Comparison of ENCODE assay signal across 17 mouse cellular contexts in the genomic region with DNA sequence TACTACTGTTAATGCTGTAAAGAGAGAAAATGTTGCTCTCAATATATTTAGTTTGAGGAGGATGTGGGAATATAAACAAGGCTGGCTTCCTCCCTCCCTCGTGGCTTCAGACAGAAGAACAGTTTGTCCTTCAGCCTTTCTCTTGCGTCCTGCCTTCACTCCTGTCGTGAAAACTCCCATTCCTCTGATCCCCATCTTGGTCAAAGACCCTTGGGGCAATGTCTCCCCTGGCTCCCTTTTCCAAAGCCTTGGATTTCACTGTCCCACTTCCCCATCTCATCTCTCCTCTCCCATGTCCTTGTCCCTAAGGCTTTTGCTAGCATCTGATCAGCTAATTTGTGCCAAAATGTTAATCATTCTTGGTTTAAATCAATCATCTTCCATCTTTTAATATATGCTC.
DNase-seq lines count a peak whose midpoint lies in the region; ATAC-seq and TF ChIP-seq lines count a peak whose summit lies in the region.
"Had no signal": no experiment of that assay in that cellular context is flagged by ENCODE, and none has a peak within 500 bp of the region (broad histone marks: within the 10 kb centered on the region; RNA-seq: fewer than 3 reads in every experiment).

No protein-coding gene starts in this region.

- H3K9ac ChIP-seq in lung, postnatal 0 days (replicated peaks; ENCODE audit: low read depth): no peak overlapping the region
- H3K9ac ChIP-seq: embryonic facial prominence, embryonic 13.5 days; embryonic facial prominence, embryonic 15.5 days; forebrain, embryonic 12.5 days had no signal

- DNase-seq in heart, adult 11 months: peak; percentile 52
- no peak for DNase-seq in heart, adult 8-10 months (ENCODE audit: low spot score)
- DNase-seq in lung, postnatal 0 days (ENCODE audit: low spot score): peak; percentile 11
- DNase-seq in lung, postnatal 36 days: no peak
- DNase-seq: cerebellum, adult 11-12 months; cerebellum, adult 2 months; cerebellum, adult 9-11 months; cerebellum, postnatal 14 days; cerebellum, postnatal 36 days; embryo, embryonic 11 days had no signal

- WGBS in lung, postnatal 0 days: 36% methylated on average over 3 of the region's 3 CpGs

- H3K9me3 ChIP-seq in lung, postnatal 0 days (ENCODE audit: low read length): no peaks in the 10 kb centered on the region
- H3K9me3 ChIP-seq: embryonic facial prominence, embryonic 13.5 days; embryonic facial prominence, embryonic 15.5 days; forebrain, embryonic 10.5 days; forebrain, embryonic 12.5 days had no signal

- TF ChIP-seq CTCF in lung, postnatal 0 days (IDR thresholded peaks at IDR 0.05): no peak

- H3K4me2 ChIP-seq in lung, postnatal 0 days (replicated peaks; ENCODE audit: low read depth, low read length): no peak overlapping the region
- H3K4me2 ChIP-seq: embryonic facial prominence, embryonic 13.5 days; embryonic facial prominence, embryonic 15.5 days; forebrain, embryonic 12.5 days had no signal

- H3K27me3 ChIP-seq in lung, postnatal 0 days (replicated peaks; ENCODE audit: insufficient read depth, low read length): no peaks in the 10 kb centered on the region
- H3K27me3 ChIP-seq: embryonic facial prominence, embryonic 15.5 days; forebrain, embryonic 12.5 days had no signal

- ATAC-seq in lung, postnatal 0 days: no peak
- ATAC-seq: forebrain, embryonic 14.5 days; forebrain, embryonic 16.5 days had no signal

- H3K36me3 ChIP-seq in lung, postnatal 0 days (ENCODE audit: insufficient read depth, low read length): no peaks in the 10 kb centered on the region
- H3K36me3 ChIP-seq: embryonic facial prominence, embryonic 13.5 days; embryonic facial prominence, embryonic 15.5 days; forebrain, embryonic 10.5 days; forebrain, embryonic 12.5 days had no signal

- H3K4me3 ChIP-seq in lung, postnatal 0 days (ENCODE audit: low read depth, low read length): no peak overlapping the region
- H3K4me3 ChIP-seq: embryonic facial prominence, embryonic 13.5 days; embryonic facial prominence, embryonic 15.5 days; erythroblast, embryonic 14.5 days; forebrain, embryonic 10.5 days; forebrain, embryonic 12.5 days had no signal

- no peak for TF ChIP-seq EP300 in lung, postnatal 0 days (IDR thresholded peaks at IDR 0.05)

- H3K4me1 ChIP-seq in lung, postnatal 0 days (ENCODE audit: insufficient read depth, low read depth, low read length): no peaks in the 10 kb centered on the region
- H3K4me1 ChIP-seq: embryonic facial prominence, embryonic 13.5 days; embryonic facial prominence, embryonic 15.5 days; forebrain, embryonic 10.5 days; forebrain, embryonic 12.5 days had no signal

- no peak overlapping the region for H3K27ac ChIP-seq in lung, postnatal 0 days (ENCODE audit: low read length)
- H3K27ac ChIP-seq: embryonic facial prominence, embryonic 13.5 days; embryonic facial prominence, embryonic 15.5 days; forebrain, embryonic 10.5 days; forebrain, embryonic 12.5 days had no signal

Comparison
In these comparisons a context has a peak if more than half of its experiments do, and no peak if none do; other contexts are left out.
1. DNase-seq: peak in heart, adult 11 months (single experiment) and lung, postnatal 0 days (single experiment); none in heart, adult 8-10 months (single experiment) and lung, postnatal 36 days (single experiment).